Mouse (Mus musculus) spleen, postnatal 10 days (tissue): ENCODE results near the gene Dnm1.

Source experiments
- DNase-seq, 2 experiments: peaks; one replicate each; pipeline ENCODE4 v3.0.0; 2021 to 2022; ENCODE audit warnings: low spot score in 2 of 2

The Dnm1 gene

DNA sequence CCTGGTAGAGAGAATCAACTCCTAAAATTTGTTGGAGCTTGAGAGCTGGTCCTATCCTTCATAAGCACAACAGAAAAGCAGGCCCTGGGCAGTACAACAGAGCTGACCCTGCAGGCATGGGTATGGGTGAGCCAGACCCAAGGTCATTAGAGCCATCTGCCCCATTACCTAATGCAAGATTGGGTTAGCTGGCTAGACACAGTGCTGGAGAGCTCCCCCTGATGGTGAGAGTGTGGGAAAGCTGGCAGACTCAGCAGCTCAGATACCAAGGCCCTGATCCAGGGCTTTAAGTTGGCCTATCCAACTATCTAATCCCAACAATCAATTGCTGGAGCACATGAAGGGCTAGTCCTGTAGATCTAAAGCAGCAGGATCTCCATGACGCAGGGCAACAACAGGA is 70.4 kb downstream of the Dnm1 start:
- peak; percentile 36 to 72 for DNase-seq

DNA sequence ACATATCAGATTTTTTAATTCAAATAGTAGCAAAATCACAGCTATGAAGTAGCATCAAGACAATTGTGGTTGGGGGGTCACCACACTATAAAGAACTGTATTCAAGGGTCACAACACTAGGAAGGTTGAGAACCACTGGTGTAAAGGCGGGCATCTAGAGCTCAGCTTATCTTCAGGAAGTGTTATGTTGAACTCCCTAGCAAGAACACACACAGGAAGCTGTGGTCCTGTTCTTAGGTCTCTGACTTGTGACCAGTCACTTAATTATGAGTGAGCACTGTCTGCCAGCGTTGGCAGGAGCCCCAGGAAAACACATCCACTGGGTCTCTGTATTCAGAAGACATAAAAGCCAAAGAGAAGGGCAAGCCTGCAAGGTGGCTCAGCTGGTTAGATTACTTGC is 70.8 kb downstream of the Dnm1 start:
- no peak for DNase-seq

- no peak for DNase-seq
Measured at GRCm38 (mm10) chr2:32275823-32276222, 77.3 kb downstream of the Dnm1 start.

- DNase-seq = peak; percentile 57 to 87
Measured at GRCm38 (mm10) chr2:32260635-32261034, 92.5 kb downstream of the Dnm1 start.

DNA sequence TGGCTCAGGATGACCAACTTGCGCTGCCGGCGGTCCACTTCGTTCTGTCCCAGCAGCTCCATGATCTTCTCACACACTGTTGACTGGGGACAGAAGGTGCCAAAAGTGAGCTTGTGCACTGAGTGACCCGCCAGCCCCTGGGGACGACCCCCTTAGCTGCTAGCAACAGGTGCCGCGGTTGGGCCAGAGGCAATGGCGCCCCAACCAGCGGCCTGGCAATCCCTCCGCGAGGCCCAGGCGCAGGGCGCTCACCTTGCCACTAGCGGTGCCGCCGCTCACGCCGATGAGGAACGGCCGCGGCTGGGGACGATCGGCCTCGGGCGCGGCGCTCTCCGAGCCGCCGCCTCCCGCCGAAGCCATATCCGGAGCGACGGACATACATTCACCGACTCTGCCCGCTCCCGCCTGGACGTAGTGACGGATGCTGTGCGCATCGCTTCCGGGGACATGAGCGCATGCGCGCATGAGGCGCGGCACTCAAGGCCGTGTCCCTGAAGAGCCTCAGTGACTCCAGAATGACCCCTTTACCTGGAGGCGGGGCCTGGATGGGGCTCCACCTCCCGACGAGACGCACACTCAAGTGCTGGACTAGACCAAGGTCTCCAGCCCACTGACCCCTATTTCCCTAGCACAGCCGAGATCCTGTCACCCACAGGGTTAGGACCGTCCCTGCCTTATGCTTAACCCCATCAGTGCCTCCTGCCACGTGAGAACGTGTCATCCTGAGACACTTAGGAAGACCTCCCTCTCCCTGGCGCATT is 93.3 kb downstream of the Dnm1 start, which contains the start of gene Uck1:
Gene Uck1 (minus strand): TSS at position 503 of the 761 bp plus-strand sequence.
- DNase-seq = peak; percentile 87 to 93

DNA sequence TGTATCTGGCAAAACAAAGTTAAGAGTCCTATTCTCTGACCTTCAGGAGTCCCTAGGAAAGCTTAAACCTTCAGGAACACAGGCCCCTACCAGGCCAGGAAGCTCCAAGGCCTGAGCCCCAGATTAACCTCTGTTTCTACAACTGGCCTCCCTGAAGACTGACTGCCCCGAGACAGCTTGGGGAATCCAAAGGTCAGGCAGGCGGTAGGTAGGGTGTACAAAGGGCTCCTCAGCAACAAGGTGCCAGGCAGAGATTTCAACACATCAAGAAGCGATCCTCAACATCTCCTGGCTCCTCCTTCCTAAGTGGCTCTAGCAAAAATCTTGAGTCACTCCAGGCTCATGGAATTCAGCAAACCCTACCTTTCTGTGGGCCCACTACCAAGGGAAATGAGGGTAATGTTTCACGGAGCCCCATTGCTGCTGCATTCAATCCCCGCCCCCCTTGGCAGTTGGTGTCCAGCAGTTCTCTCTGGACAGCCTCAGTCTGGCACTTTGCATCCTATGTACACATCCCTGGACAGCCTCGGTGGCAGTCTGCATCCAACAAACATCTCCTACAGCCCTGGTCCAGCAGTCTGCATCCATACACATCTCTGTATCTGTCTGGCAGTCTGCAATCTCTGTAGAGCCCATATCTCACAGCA is 94.1 kb downstream of the Dnm1 start:
- no peak for DNase-seq
